Mouse (Mus musculus) thymus, postnatal 25 days (tissue): Measurements from ENCODE around the gene Dusp16.

Experiments used
- DNase-seq: peaks from one replicate; pipeline ENCODE4 v3.0.0; 2022

The Dusp16 gene

GRCm38 (mm10) chr6:134792141-134793045, at the start of gene Dusp16:
Gene Dusp16, minus strand, starts transcription at chr6:134792625.
- peak; percentile 73 for DNase-seq

DNA sequence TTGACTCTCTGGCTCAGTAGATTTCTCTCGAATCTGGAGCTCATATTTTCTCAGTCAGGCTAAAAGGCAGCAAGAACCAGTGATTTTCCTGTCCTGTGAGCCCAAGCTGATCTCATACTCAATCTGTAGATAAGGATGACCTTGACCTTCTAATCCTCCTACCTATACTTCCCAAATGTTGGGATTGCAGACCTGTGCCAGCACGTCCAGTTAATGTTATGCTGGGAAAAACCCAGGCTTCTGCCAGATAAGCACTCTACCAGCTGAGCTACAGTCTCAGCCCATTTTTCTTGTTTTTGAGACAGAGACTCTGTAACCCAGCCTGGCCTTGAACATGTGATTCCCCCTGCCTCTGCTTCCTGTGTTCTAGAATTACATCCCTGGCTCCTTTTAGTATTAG, 47.9 kb upstream of the Dusp16 start:
- no peak for DNase-seq

GRCm38 (mm10) chr6:134838111-134838510, 45.7 kb upstream of the Dusp16 start:
- DNase-seq = no peak

DNA sequence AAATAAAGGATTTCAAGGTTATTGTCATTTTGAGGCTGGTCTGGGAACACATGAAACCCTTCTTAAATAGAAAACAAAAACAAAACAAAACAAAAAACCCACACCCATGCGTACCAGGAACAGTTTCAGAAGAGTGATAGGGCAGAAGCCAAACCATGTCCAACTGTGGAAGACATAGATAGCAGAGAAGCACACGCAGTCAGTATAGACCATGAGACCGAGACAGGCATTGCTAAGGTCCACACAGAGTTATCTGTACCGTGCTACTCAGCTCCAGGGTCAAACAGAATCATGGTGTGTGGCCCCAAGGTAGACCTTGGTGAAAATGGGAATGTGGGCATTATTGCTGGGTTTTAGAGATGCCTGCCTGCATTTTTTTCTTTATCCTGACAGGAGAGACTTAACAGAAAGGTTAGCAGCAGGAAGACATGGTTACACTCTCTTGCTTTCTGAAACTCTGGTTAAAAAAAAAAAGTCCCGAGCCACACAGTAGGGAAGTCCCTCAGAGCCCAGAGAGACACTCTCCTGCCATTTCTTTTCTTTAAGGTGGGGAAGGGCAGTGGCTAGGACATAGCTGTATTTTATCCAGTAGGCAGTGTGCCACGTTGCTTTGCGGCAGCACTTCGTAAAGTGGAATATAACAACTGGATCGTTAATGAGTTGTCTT, 42.3 kb upstream of the Dusp16 start:
- no peak for DNase-seq

- DNase-seq = no peak
Observed at GRCm38 (mm10) chr6:134830776-134831175, 38.4 kb upstream of the Dusp16 start.

GRCm38 (mm10) chr6:134829786-134830700, 37.6 kb upstream of the Dusp16 start, which contains the start of gene Crebl2:
Gene Crebl2, plus strand, starts transcription at chr6:134830154.
- DNase-seq = peak; percentile 97

DNA sequence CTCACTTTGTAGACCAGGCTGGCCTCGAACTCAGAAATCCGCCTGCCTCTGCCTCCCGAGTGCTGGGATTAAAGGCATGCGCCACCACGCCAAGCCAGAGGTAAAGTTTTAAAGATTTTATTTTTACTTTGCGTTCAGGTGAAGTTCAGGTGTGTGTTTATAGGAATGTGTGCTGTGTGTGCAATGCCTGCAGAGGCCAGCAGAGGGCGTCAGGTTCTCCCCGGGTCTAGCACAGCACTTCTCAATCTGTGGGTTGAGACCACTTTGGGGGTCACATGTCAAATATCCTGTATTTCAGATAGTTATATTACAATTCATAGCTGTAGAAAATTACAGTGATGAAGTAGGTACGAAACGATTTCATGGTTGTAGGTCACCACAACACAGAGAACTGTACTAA, 30.4 kb upstream of the Dusp16 start:
- DNase-seq = peak; percentile 35

GRCm38 (mm10) chr6:134820411-134820810, 28.0 kb upstream of the Dusp16 start:
- no peak for DNase-seq

GRCm38 (mm10) chr6:134819741-134820140, 27.3 kb upstream of the Dusp16 start:
- DNase-seq = no peak

- DNase-seq = no peak
Observed at GRCm38 (mm10) chr6:134817051-134817928, 24.9 kb upstream of the Dusp16 start.

DNA sequence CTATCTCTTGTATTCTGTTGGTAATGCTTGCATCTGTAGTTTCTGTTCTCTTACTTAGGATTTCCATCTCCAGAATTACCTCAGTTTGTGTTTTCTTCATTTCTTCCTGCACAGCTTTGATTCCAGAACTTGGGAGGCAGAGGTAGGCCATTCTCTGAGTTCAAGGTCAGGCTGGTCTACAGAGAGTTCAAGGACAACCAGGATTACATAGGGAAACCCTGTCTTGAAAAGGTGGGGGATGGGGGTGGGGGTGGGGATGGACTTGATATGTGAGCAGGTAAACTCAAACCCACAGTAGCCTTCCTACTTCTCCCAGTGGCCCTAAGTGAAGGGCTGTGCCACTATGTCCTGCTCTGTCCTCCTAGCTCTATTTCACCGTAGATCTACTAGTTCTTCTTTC, 20.6 kb upstream of the Dusp16 start:
- no peak for DNase-seq

- DNase-seq = no peak
Observed at GRCm38 (mm10) chr6:134807794-134808193, 15.4 kb upstream of the Dusp16 start.

DNA sequence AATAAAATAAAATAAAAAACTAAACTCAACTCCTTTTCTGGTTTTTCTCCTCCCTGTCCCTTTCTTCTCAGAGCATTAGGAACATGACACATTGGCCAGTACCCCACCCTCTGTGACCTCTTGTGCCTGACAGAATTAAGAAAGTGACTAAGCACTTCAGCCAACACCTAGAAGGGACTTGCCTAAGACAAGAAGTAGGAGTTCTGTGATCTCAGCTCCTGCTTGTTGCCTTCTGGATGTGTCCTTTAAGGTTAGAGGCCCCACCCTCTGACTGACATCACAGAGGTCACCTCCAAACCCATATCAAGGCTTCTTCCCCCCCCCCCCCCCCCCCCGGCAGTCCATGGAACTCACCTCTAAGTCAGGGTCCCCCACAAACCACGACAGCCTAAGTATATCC, 14.7 kb upstream of the Dusp16 start:
- DNase-seq = no peak

DNA sequence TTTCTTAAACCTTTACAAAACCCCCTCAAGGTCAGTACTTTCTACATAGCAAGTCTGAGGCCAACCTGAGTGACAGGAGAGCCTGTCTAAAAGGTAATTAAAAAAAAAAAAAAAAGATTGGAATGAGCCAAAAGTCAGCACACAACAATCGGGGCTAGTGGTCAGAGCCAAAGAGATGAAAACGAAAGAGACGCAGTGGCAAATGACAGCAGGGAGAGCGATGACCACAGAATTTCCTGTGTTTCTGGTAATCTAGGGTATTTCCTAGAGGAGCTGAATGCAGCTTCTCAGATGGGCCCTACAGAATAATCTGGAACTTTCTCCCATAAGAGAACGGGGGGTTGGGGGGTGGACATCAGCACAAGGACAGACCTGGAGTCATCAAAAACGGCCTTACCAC, 13.7 kb upstream of the Dusp16 start:
- DNase-seq = no peak

DNA sequence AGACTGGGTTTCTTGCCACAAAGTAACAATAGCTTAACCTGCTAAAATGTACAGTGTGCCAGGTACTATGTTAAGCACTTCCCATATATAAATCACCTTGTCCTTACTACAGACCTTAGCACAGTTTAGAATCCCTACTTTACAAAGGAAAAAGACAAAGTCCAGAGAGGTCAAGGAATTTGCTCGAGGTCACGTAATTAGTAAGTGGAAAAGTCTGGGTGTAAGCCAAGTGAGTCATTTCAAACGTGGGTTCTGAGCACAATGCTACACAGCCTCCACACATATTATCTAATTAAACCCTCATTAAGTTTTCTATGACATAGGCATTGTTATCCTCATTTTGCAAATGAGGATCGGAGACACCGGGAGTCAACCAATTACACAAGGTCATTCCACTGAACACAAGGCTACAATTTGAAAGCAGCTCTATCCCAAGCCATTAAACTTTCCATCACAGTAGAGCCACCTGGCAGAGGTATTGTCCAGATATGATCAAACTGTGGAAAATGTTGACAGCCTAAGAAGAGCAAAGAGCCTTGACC, 12.4 kb upstream of the Dusp16 start:
- no peak for DNase-seq

DNA sequence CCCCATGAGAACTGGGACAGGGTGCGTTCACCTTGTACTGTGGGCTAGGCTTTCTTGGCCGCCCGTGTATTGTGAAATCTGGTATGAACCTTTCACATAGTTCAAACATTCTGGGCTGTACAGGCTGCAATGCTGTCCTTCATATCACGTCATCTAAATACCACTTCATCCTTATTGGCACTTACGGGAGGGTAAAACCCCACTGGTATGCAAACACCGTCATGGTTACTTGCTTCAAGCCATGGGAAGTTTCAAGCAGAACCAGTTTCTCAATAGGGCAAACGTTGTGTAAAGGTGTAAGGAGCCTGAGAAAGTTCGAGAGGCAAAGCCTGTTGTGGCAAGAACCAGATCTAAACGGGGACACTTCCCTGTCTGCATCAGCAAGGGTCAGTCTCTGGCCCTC, 10.2 kb upstream of the Dusp16 start:
- DNase-seq = no peak

DNA sequence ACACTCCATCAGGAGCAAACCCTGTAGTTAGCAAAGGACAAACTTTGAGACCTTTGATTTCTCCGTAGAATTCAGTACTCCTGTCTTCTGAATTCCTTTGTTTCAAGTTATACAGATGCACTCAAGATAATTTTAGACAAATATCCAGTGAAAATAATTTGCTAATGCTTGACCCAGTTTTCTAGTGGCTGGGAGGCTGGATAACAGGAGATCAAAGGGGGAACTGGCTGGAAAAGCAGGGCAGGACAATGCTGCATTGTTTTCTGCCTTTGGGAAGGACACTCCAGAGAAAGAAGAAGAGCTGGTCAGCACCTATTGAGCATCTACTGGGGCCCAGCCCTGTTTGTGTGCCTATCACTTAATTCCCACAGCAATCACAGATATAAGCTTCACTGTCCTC, 9.1 kb upstream of the Dusp16 start:
- DNase-seq = no peak

GRCm38 (mm10) chr6:134796297-134796696, 3.9 kb upstream of the Dusp16 start:
- no peak for DNase-seq

DNA sequence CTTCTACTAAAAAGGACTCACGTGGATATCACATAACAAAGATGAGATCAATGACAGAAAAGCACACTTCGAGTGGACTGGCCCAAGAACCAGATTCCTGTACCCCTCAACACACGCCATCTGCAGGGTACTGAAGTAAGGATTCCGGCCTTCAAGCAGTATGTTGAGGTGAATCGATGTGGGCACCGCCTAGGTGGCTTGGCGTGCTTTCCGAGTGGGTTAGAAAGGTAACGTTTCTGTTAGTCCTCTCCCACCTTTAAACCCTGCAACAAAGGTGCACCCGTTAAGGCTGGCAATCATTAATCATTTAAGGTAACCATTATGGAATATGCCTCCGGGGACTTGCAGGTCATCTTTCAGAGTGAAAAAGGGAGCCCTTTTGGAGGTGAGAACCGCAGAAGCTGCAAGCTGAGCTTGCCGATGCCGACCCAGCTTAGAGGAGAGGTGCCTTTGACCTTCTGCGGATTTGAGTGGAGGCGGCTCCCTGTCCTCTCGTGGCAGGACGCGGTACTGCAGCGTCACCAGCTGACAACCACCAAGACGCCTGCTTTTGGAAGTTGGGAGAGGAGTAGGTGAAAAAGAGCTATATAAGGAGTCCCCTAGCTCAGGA, 1.6 kb upstream of the Dusp16 start:
- peak; percentile 88 for DNase-seq

DNA sequence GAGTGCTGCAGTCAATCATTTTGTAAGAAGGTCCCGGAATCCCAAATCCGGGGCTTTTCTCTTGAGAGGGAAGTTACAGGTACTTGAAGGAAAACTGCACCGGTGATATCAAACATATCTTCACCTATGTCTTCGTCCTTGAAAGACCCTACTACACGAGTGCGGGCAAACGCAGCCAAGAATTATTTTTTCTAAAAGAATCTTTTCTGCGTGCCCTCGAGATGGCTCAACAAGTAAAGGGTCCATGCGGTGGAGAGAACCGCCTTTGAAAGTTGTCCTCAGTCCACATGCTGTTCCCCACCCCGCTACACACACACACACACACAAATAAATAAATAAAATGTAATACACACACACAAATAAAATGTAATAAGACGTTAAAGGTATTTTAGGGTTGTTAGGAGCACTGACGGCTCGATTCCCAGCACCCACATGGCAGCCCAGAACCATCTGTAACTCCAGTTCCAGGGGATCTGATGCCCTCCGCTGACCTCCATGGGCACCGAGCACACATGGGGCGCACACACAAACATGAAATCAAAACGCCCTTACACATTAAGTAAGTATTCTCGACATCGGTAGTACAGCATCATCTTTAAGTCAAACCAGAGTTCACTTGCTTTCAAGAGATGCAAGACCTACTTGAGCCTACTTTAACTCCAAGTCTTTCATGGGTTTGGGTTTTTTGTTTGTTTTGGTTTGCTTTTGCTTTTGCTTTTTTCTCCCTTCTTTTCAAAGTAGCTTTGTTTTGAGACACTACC, 801 bp upstream of the Dusp16 start:
- DNase-seq = no peak
